Mouse (Mus musculus) liver, embryonic 16.5 days (tissue): ENCODE data around the gene Epsti1. TPM values are rescaled to one million over a fixed set of nuclear protein-coding genes. Genes with fewer than 3 reads are reported as not detected.

Source experiments
- ATAC-seq: fragments of 200-750 bp; cut with Nextera tagmentation; 2 replicates; pipeline ENCODE4 v1.8.0; 2017; ENCODE audit warnings: low read depth, mild to moderate bottlenecking, moderate number of reproducible peaks, moderate library complexity
- H3K27ac ChIP-seq: fragments of 300-500 bp; sonication (generic); 2 replicates; pipeline ENCODE4 v1.5.1; 2014; ENCODE audit warnings: mild to moderate bottlenecking, low read length
- H3K27me3 ChIP-seq: fragments of 300-500 bp; sonication (generic); 2 replicates; pipeline ENCODE4 v1.6.1; 2014; ENCODE audit warnings: low read depth, low read length, mixed read lengths; ENCODE audit not compliant: control insufficient read depth, insufficient read depth
- H3K36me3 ChIP-seq: fragments of 300-500 bp; sonication (generic); 2 replicates; pipeline ENCODE4 v1.6.1; 2014; ENCODE audit warnings: mild to moderate bottlenecking; ENCODE audit not compliant: control insufficient read depth, insufficient read depth
- H3K4me1 ChIP-seq: fragments of 300-500 bp; sonication (generic); 2 replicates; pipeline ENCODE4 v1.6.1; 2014; ENCODE audit warnings: low read depth, low read length, mixed read lengths; ENCODE audit not compliant: control insufficient read depth
- H3K4me2 ChIP-seq: fragments of 300-500 bp; sonication (generic); 2 replicates; pipeline ENCODE4 v1.6.1; 2014; ENCODE audit warnings: low read depth, low read length, mixed read lengths
- H3K4me3 ChIP-seq: fragments of 300-500 bp; sonication (generic); 2 replicates; pipeline ENCODE4 v1.5.1; 2014; ENCODE audit warnings: low read depth, mild to moderate bottlenecking, low read length
- H3K9ac ChIP-seq: fragments of 300-500 bp; sonication (generic); 2 replicates; pipeline ENCODE4 v1.6.1; 2014; ENCODE audit warnings: low read depth, low read length
- H3K9me3 ChIP-seq: fragments of 300-500 bp; sonication (generic); replicated peaks from 2 replicates; pipeline ENCODE4 v1.6.1; 2016; ENCODE audit warnings: low read length; ENCODE audit not compliant: control insufficient read depth
- WGBS: fragments of 180-500 bp; shearing (Covaris S2); extraction: QIAGEN DNeasy Blood & Tissue Kit; methylation state at CpG from one replicate; pipeline ENCODE4 v1.1.7; 2014; ENCODE audit not compliant: insufficient replicate concordance; 5-methylcytosine and 5-hydroxymethylcytosine counted together
- polyA plus RNA-seq: library from polyadenylated mRNA; unstranded; fragments of >200 nt; fragmentation: Nextera tagmentation; extraction: Ambion mirVana; gene quantifications from 2 replicates; pipeline ENCODE4 v1.2.1, GENCODE M21; 2015

Epsti1 gene
- 1.4 and 1.7 TPM in 2 replicates for polyA plus RNA-seq

GRCm38 (mm10) chr14:77904171-77904762, at the start of gene Epsti1:
TSS of gene Epsti1 (plus strand) at chr14:77904239.
- Histone ChIP-seq H3K9me3 (no peaks in the 10 kb centered on the region), H3K4me1 (no peaks in the 10 kb centered on the region), H3K4me2 (peak within 1 kb of the TSS; percentile 7), H3K27ac (no peak within 1 kb of the TSS), H3K9ac (no peak within 1 kb of the TSS), H3K4me3 (peak within 1 kb of the TSS; percentile 41), H3K36me3 (no peaks in the 10 kb centered on the region), H3K27me3 (no peaks in the 10 kb centered on the region)
- ATAC-seq: no peak
- 16% methylated on average over 15 of the region's 15 CpGs for WGBS

- Histone ChIP-seq H3K4me1 (no peaks in the 10 kb centered on the region), H3K4me3 (no peak overlapping the region), H3K9ac (no peak overlapping the region), H3K9me3 (no peaks in the 10 kb centered on the region), H3K36me3 (no peaks in the 10 kb centered on the region), H3K27ac (no peak overlapping the region), H3K4me2 (no peak overlapping the region), H3K27me3 (no peaks in the 10 kb centered on the region)
- ATAC-seq: no peak
- WGBS: 67% methylated on average over 1 of the region's 1 CpGs
Measured at GRCm38 (mm10) chr14:77859894-77860293, 44.1 kb upstream of the Epsti1 start.

GRCm38 (mm10) chr14:77860841-77861560, 43.0 kb upstream of the Epsti1 start:
- Histone ChIP-seq H3K27ac (no peak overlapping the region), H3K27me3 (no peaks in the 10 kb centered on the region), H3K4me1 (no peaks in the 10 kb centered on the region), H3K4me2 (no peak overlapping the region), H3K36me3 (no peaks in the 10 kb centered on the region), H3K4me3 (no peak overlapping the region), H3K9ac (no peak overlapping the region), H3K9me3 (no peaks in the 10 kb centered on the region)
- no peak for ATAC-seq
- 44% methylated on average over 5 of the region's 5 CpGs for WGBS

GRCm38 (mm10) chr14:77864051-77864450, 40.0 kb upstream of the Epsti1 start:
- no peak for ATAC-seq
- no peaks in the 10 kb centered on the region for H3K9me3 ChIP-seq
- H3K27me3 ChIP-seq: no peaks in the 10 kb centered on the region
- WGBS: 57% methylated on average over 3 of the region's 3 CpGs
- no peak overlapping the region for H3K27ac ChIP-seq
- H3K9ac ChIP-seq: no peak overlapping the region
- no peak overlapping the region for H3K4me3 ChIP-seq
- H3K4me2 ChIP-seq: no peak overlapping the region
- H3K36me3 ChIP-seq: no peaks in the 10 kb centered on the region
- no peaks in the 10 kb centered on the region for H3K4me1 ChIP-seq

- Histone ChIP-seq H3K4me2 (no peak overlapping the region), H3K27me3 (no peaks in the 10 kb centered on the region), H3K36me3 (no peaks in the 10 kb centered on the region), H3K4me3 (no peak overlapping the region), H3K9ac (no peak overlapping the region), H3K4me1 (no peaks in the 10 kb centered on the region), H3K27ac (no peak overlapping the region), H3K9me3 (no peaks in the 10 kb centered on the region)
- no peak for ATAC-seq
- 75% methylated on average over 6 of the region's 6 CpGs for WGBS
Measured at GRCm38 (mm10) chr14:77864510-77864909, 39.5 kb upstream of the Epsti1 start.

- 58% methylated on average over 5 of the region's 5 CpGs for WGBS
- Histone ChIP-seq H3K9ac (no peak overlapping the region), H3K27me3 (no peaks in the 10 kb centered on the region), H3K9me3 (no peaks in the 10 kb centered on the region), H3K4me3 (no peak overlapping the region), H3K4me2 (no peak overlapping the region), H3K27ac (no peak overlapping the region), H3K4me1 (no peaks in the 10 kb centered on the region), H3K36me3 (no peaks in the 10 kb centered on the region)
- no peak for ATAC-seq
Measured at GRCm38 (mm10) chr14:77867601-77868000, 36.4 kb upstream of the Epsti1 start.

- Histone ChIP-seq H3K36me3 (no peaks in the 10 kb centered on the region), H3K27me3 (no peaks in the 10 kb centered on the region), H3K9ac (no peak overlapping the region), H3K4me3 (no peak overlapping the region), H3K4me1 (peaks cover 2% of the 10 kb centered on the region), H3K9me3 (no peaks in the 10 kb centered on the region), H3K4me2 (no peak overlapping the region), H3K27ac (no peak overlapping the region)
- 48% methylated on average over 3 of the region's 3 CpGs for WGBS
- no peak for ATAC-seq
Measured at GRCm38 (mm10) chr14:77870926-77871325, 33.1 kb upstream of the Epsti1 start.

- Histone ChIP-seq H3K9ac (no peak overlapping the region), H3K4me3 (no peak overlapping the region), H3K36me3 (no peaks in the 10 kb centered on the region), H3K27me3 (no peaks in the 10 kb centered on the region), H3K4me2 (no peak overlapping the region), H3K9me3 (no peaks in the 10 kb centered on the region), H3K4me1 (peaks cover 2% of the 10 kb centered on the region), H3K27ac (no peak overlapping the region)
- WGBS: 50% methylated on average over 6 of the region's 6 CpGs
- no peak for ATAC-seq
Measured at GRCm38 (mm10) chr14:77871380-77871975, 32.6 kb upstream of the Epsti1 start.
